ENCODE assay signal across 12 mouse cellular contexts in the genomic region with DNA sequence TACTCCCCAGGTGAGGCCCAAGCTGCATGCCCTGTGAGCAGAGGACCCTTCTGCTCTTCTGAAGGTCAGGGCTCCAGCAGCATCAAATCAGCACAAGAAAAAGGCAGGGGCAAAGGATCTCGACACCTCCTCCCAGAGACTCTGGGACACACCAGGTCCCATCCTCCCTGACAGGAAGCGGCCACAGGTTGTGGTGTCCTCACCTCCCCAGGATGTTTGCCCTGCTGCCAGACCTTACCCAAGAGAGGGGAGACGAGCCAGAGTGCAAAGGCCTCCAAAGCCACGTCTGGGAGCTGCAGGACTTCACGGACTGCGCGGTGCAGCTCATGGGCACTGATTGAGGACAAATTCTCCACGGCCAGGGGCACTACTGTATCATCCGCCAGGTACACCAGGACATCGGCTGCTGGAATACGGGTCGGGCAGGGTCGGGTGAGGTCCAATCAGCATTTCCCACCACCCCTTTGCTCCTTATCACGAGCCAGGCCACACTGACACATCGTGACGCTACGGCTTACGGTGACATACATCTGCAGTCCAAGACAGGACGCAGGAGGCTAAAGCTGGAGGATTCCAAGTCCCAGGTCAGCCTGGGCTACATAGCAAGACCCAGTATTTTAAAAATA. TPM values are rescaled to one million over a fixed set of nuclear protein-coding genes. Genes with fewer than 3 reads are reported as not detected.
DNase-seq lines count a peak whose midpoint lies in the region; ATAC-seq lines count a peak whose summit lies in the region.
"Had no signal": no experiment of that assay in that cellular context is flagged by ENCODE, and none has a peak within 500 bp of the region (broad histone marks: within the 10 kb centered on the region; RNA-seq: fewer than 3 reads in every experiment).

No protein-coding gene starts in this region.

- H3K36me3 ChIP-seq in heart, embryonic 14.5 days (ENCODE audit: control insufficient read depth, insufficient read depth, low read length), result peaks cover 40% of the 10 kb centered on the region
- peaks cover 30% of the 10 kb centered on the region for H3K36me3 ChIP-seq in lung, embryonic 15.5 days
- H3K36me3 ChIP-seq in embryonic facial prominence, embryonic 10.5 days (replicated peaks), result peaks cover 44% of the 10 kb centered on the region

- no peak overlapping the region for H3K27ac ChIP-seq in heart, embryonic 14.5 days (replicated peaks in 1 of 2; ENCODE audit: control insufficient read depth in 1 of 2, insufficient read depth in 1 of 2, low read depth in 2 of 2, low read length in 2 of 2)
- H3K27ac ChIP-seq in lung, embryonic 15.5 days, result peak overlapping the region; percentile 95; the same call in 1 of the 2 replicates
- H3K27ac ChIP-seq in embryonic facial prominence, embryonic 10.5 days (replicated peaks), result peak overlapping the region; percentile 30; the same call in 1 of the 2 replicates

- H3K9me3 ChIP-seq in heart, embryonic 14.5 days (ENCODE audit: control insufficient read depth, low read length), result no peaks in the 10 kb centered on the region
- H3K9me3 ChIP-seq in lung, embryonic 15.5 days, result no peaks in the 10 kb centered on the region
- H3K9me3 ChIP-seq in embryonic facial prominence, embryonic 10.5 days, result no peaks in the 10 kb centered on the region

- peak overlapping the region; percentile 85; the same call in 1 of the 2 replicates for H3K9ac ChIP-seq in heart, embryonic 14.5 days (ENCODE audit: low read length)
- H3K9ac ChIP-seq in lung, embryonic 15.5 days, result no peak overlapping the region; the same call in 1 of the 2 replicates

- no peak for DNase-seq in heart, adult 18-20 months
- DNase-seq in lung, postnatal 10 days, result no peak
- no peak for DNase-seq in embryonic facial prominence, embryonic 10.5 days (ENCODE audit: low spot score)
- peak; percentile 48 for DNase-seq in naive thymus-derived CD4-positive, alpha-beta T cell, adult 2 months (ENCODE audit: low read depth)
- no peak for DNase-seq in cerebellum, postnatal 25 days
- DNase-seq: kidney, postnatal 25 days; midbrain, embryonic 14.5 days; retina, postnatal 1 day had no signal

- H3K4me1 ChIP-seq in heart, embryonic 14.5 days (ENCODE audit: control insufficient read depth in 2 of 2, insufficient read depth in 2 of 2, low read length in 2 of 2), result peaks cover 22 to 46% of the 10 kb centered on the region in 2 experiments
- H3K4me1 ChIP-seq in lung, embryonic 15.5 days, result peaks cover 61% of the 10 kb centered on the region
- peaks cover 64% of the 10 kb centered on the region for H3K4me1 ChIP-seq in embryonic facial prominence, embryonic 10.5 days

- ATAC-seq in heart, embryonic 14.5 days (ENCODE audit: insufficient number of reproducible peaks, insufficient read depth, low FRiP score, low read depth), result no peak
- ATAC-seq in lung, embryonic 15.5 days (ENCODE audit: borderline replicate concordance, extremely low read depth, low FRiP score, low TSS enrichment), result no peak
- no peak for ATAC-seq in erythroblast, adult 5-6 weeks (replicated peaks; ENCODE audit: low FRiP score, poor library complexity, severe bottlenecking)
- ATAC-seq: activated CD4-positive, CD25-positive, alpha-beta regulatory T cell, adult 4 months had no signal

- peak overlapping the region; percentile 29 for H3K4me2 ChIP-seq in heart, embryonic 14.5 days (ENCODE audit: low read length)
- H3K4me2 ChIP-seq in lung, embryonic 15.5 days, result peak overlapping the region; percentile 72

- no peaks in the 10 kb centered on the region for H3K27me3 ChIP-seq in heart, embryonic 14.5 days (ENCODE audit: control insufficient read depth, insufficient read depth, low read length)
- no peaks in the 10 kb centered on the region for H3K27me3 ChIP-seq in lung, embryonic 15.5 days
- H3K27me3 ChIP-seq in embryonic facial prominence, embryonic 10.5 days (replicated peaks; ENCODE audit: low read depth, poor library complexity, severe bottlenecking), result no peaks in the 10 kb centered on the region

- no peak overlapping the region for H3K4me3 ChIP-seq in heart, embryonic 14.5 days (ENCODE audit: control insufficient read depth in 1 of 2, insufficient read depth in 1 of 2, low read depth in 1 of 2, low read length in 2 of 2)
- 0 out of 2 replicates have a peak overlapping the region, but pooled peaks have one; percentile 89 for H3K4me3 ChIP-seq in lung, embryonic 15.5 days
- H3K4me3 ChIP-seq in embryonic facial prominence, embryonic 10.5 days, result peak overlapping the region; percentile 83; the same call in 1 of the 2 replicates

- 73% methylated on average over 19 of the region's 19 CpGs for WGBS in heart, embryonic 14.5 days
- 71% methylated on average over 19 of the region's 19 CpGs for WGBS in lung, embryonic 15.5 days
- WGBS in embryonic facial prominence, embryonic 10.5 days, result 89% methylated on average over 19 of the region's 19 CpGs

RNA-seq across cellular contexts. Expression of gene Frmd8, which starts 2.0 kb away (rescaled TPM):
- 18.5 and 19.2 TPM in 2 replicates for polyA plus RNA-seq in heart, embryonic 14.5 days (2014; fragmentation: Nextera tagmentation; extraction: Ambion mirVana)
- total RNA-seq in heart, adult 18-20 months (2021), result 10 to 100 TPM in 1 of 2 experiments, 1 to 10 TPM in 1; 7.2 to 10.6 TPM
- polyA plus RNA-seq in lung, embryonic 15.5 days (2015; fragmentation: Nextera tagmentation; extraction: Ambion mirVana), result 50.7 and 53.0 TPM in 2 replicates
- 44.6 and 45.4 TPM in 2 replicates for polyA plus RNA-seq in embryonic facial prominence, embryonic 10.5 days (2016; fragmentation: Nextera tagmentation; extraction: Ambion mirVana)
- total RNA-seq in erythroblast, adult 5-6 weeks (2015; ENCODE audit: low replicate concordance), result 5.4 and 6.0 TPM in 2 replicates
- total RNA-seq in erythroblast, adult 5-6 weeks (2017; ENCODE audit: low replicate concordance), result 4.2 and 6.8 TPM in 2 replicates

RNA-seq across cellular contexts. Expression of gene Slc25a45, which starts 4.6 kb away (rescaled TPM):
- polyA plus RNA-seq in heart, embryonic 14.5 days (2014; fragmentation: Nextera tagmentation; extraction: Ambion mirVana), result 1.7 and 2.8 TPM in 2 replicates
- 1 to 10 TPM; 2.6 to 2.8 TPM for total RNA-seq in heart, adult 18-20 months (2021)
- 4.2 and 5.6 TPM in 2 replicates for polyA plus RNA-seq in lung, embryonic 15.5 days (2015; fragmentation: Nextera tagmentation; extraction: Ambion mirVana)
- 2.5 and 2.9 TPM in 2 replicates for polyA plus RNA-seq in embryonic facial prominence, embryonic 10.5 days (2016; fragmentation: Nextera tagmentation; extraction: Ambion mirVana)
- total RNA-seq in erythroblast, adult 5-6 weeks (2015; ENCODE audit: low replicate concordance), result 14.0 and 14.6 TPM in 2 replicates
- total RNA-seq in erythroblast, adult 5-6 weeks (2017; ENCODE audit: low replicate concordance), result 10.0 and 11.3 TPM in 2 replicates

RNA-seq across cellular contexts. Expression of gene Tigd3, which starts 20.9 kb away (rescaled TPM):
- polyA plus RNA-seq in heart, embryonic 14.5 days (2014; fragmentation: Nextera tagmentation; extraction: Ambion mirVana), result 1.1 and 1.8 TPM in 2 replicates
- total RNA-seq in heart, adult 18-20 months (2021), result under 1 TPM in 1 of 2 experiments, not detected in 1; 0.35 TPM
- 3.2 and 3.6 TPM in 2 replicates for polyA plus RNA-seq in lung, embryonic 15.5 days (2015; fragmentation: Nextera tagmentation; extraction: Ambion mirVana)
- polyA plus RNA-seq in embryonic facial prominence, embryonic 10.5 days (2016; fragmentation: Nextera tagmentation; extraction: Ambion mirVana), result 6.8 and 7.4 TPM in 2 replicates
- total RNA-seq in erythroblast, adult 5-6 weeks (2015; ENCODE audit: low replicate concordance), result 0.38 and 1.0 TPM in 2 replicates
- 3.1 and 6.1 TPM in 2 replicates for total RNA-seq in erythroblast, adult 5-6 weeks (2017; ENCODE audit: low replicate concordance)

RNA-seq across cellular contexts. Expression of gene Dpf2, which starts 39.8 kb away (rescaled TPM):
- 85.8 and 86.9 TPM in 2 replicates for polyA plus RNA-seq in heart, embryonic 14.5 days (2014; fragmentation: Nextera tagmentation; extraction: Ambion mirVana)
- total RNA-seq in heart, adult 18-20 months (2021), result 10 to 100 TPM; 77.6 to 84.0 TPM
- polyA plus RNA-seq in lung, embryonic 15.5 days (2015; fragmentation: Nextera tagmentation; extraction: Ambion mirVana), result 142 and 147 TPM in 2 replicates
- polyA plus RNA-seq in embryonic facial prominence, embryonic 10.5 days (2016; fragmentation: Nextera tagmentation; extraction: Ambion mirVana), result 231 and 251 TPM in 2 replicates
- total RNA-seq in erythroblast, adult 5-6 weeks (2015; ENCODE audit: low replicate concordance), result 19.4 and 34.3 TPM in 2 replicates
- total RNA-seq in erythroblast, adult 5-6 weeks (2017; ENCODE audit: low replicate concordance), result 58.8 and 71.4 TPM in 2 replicates

RNA-seq across cellular contexts. Expression of gene Cdc42ep2, which starts 51.6 kb away (rescaled TPM):
- 9.1 and 9.7 TPM in 2 replicates for polyA plus RNA-seq in heart, embryonic 14.5 days (2014; fragmentation: Nextera tagmentation; extraction: Ambion mirVana)
- total RNA-seq in heart, adult 18-20 months (2021), result 1 to 10 TPM; 6.6 to 9.0 TPM
- polyA plus RNA-seq in lung, embryonic 15.5 days (2015; fragmentation: Nextera tagmentation; extraction: Ambion mirVana), result 12.0 and 14.1 TPM in 2 replicates
- 1.5 and 2.2 TPM in 2 replicates for polyA plus RNA-seq in embryonic facial prominence, embryonic 10.5 days (2016; fragmentation: Nextera tagmentation; extraction: Ambion mirVana)
- total RNA-seq in erythroblast, adult 5-6 weeks (2015; ENCODE audit: low replicate concordance), result 0.38 and 0.42 TPM in 2 replicates
- 0.42 TPM in 1 of 2 replicates, not detected in the other for total RNA-seq in erythroblast, adult 5-6 weeks (2017; ENCODE audit: low replicate concordance)

Comparison
In these comparisons a context has a peak if more than half of its experiments do, and no peak if none do; other contexts are left out.
1. H3K27ac ChIP-seq: peak in lung, embryonic 15.5 days (single experiment) and embryonic facial prominence, embryonic 10.5 days (single experiment); none in heart, embryonic 14.5 days (0 of 2).
2. H3K4me3 ChIP-seq: peak in lung, embryonic 15.5 days (single experiment) and embryonic facial prominence, embryonic 10.5 days (single experiment); none in heart, embryonic 14.5 days (0 of 2).